ENCODE assay signal across 20 mouse cellular contexts in genomic region chr3:36532738-36533137, GRCm38 (mm10). TPM values are rescaled to one million over a fixed set of nuclear protein-coding genes. Genes with fewer than 3 reads are reported as not detected.
DNase-seq lines count a peak whose midpoint lies in the region; ATAC-seq and TF ChIP-seq lines count a peak whose summit lies in the region.
"Had no signal": no experiment of that assay in that cellular context is flagged by ENCODE, and none has a peak within 500 bp of the region (broad histone marks: within the 10 kb centered on the region; RNA-seq: fewer than 3 reads in every experiment).

No protein-coding gene starts in this region.

- ATAC-seq in heart, embryonic 15.5 days (replicated peaks; ENCODE audit: insufficient number of reproducible peaks, insufficient read depth, low FRiP score, low read depth), result no peak
- ATAC-seq in liver, postnatal 0 days, result peak; percentile 55; the same call in 1 of the 2 replicates
- ATAC-seq in forebrain, embryonic 14.5 days, result no peak
- ATAC-seq: activated CD4-positive, CD25-positive, alpha-beta regulatory T cell, adult 4 months; forebrain, embryonic 15.5 days; midbrain, embryonic 13.5 days had no signal

- DNase-seq in heart, postnatal 4 days, result no peak
- DNase-seq in testis, postnatal 10 days (ENCODE audit: low spot score), result no peak
- DNase-seq in liver, postnatal 0 days, result no peak
- DNase-seq in forebrain, embryonic 14.5 days (ENCODE audit: low spot score), result no peak
- no peak for DNase-seq in left cerebral cortex, postnatal 25 days (ENCODE audit: low spot score in 2 of 2)
- DNase-seq: cerebellum, adult 2 months; heart, postnatal 36 days; kidney, adult 11 months; lung, postnatal 36 days; thymus, postnatal 14 days had no signal

- H3K4me3 ChIP-seq in heart, embryonic 15.5 days, result no peak overlapping the region
- peak overlapping the region; percentile 68 for H3K4me3 ChIP-seq in testis, adult 2 months (ENCODE audit: control insufficient read depth, low read depth, low read length)
- H3K4me3 ChIP-seq in liver, postnatal 0 days (ENCODE audit: low read depth, low read length), result no peak overlapping the region
- no peak overlapping the region for H3K4me3 ChIP-seq in forebrain, embryonic 14.5 days (ENCODE audit: low read depth, low read length)
- H3K4me3 ChIP-seq: midbrain, embryonic 13.5 days had no signal

- no peaks in the 10 kb centered on the region for H3K36me3 ChIP-seq in heart, embryonic 15.5 days
- no peaks in the 10 kb centered on the region for H3K36me3 ChIP-seq in testis, adult 2 months (ENCODE audit: control insufficient read depth, insufficient read depth, low read length)
- H3K36me3 ChIP-seq in liver, postnatal 0 days (replicated peaks; ENCODE audit: insufficient read depth, low read length), result no peaks in the 10 kb centered on the region
- no peaks in the 10 kb centered on the region for H3K36me3 ChIP-seq in forebrain, embryonic 14.5 days (ENCODE audit: control insufficient read depth, insufficient read depth, low read length)
- H3K36me3 ChIP-seq: embryonic facial prominence, embryonic 15.5 days; forebrain, embryonic 15.5 days; midbrain, embryonic 13.5 days had no signal

- 0 out of 2 replicates have a peak overlapping the region, but pooled peaks have one; percentile 24 for H3K27ac ChIP-seq in heart, embryonic 15.5 days
- 0 out of 2 replicates have a peak overlapping the region, but pooled peaks have one; percentile 39 for H3K27ac ChIP-seq in testis, adult 2 months (ENCODE audit: control insufficient read depth, insufficient read depth, low read depth, low read length)
- 0 out of 2 replicates have a peak overlapping the region, but pooled peaks have one; percentile 44 for H3K27ac ChIP-seq in liver, postnatal 0 days (ENCODE audit: low read depth)
- H3K27ac ChIP-seq in forebrain, embryonic 14.5 days (ENCODE audit: low read depth, low read length), result no peak overlapping the region
- H3K27ac ChIP-seq: embryonic facial prominence, embryonic 15.5 days; forebrain, embryonic 15.5 days; midbrain, embryonic 13.5 days had no signal

- H3K4me1 ChIP-seq in heart, embryonic 15.5 days (replicated peaks), result peaks cover 26% of the 10 kb centered on the region
- peaks cover 7% of the 10 kb centered on the region for H3K4me1 ChIP-seq in testis, adult 2 months (ENCODE audit: control insufficient read depth, insufficient read depth, low read length)
- peaks cover 8% of the 10 kb centered on the region for H3K4me1 ChIP-seq in liver, postnatal 0 days (ENCODE audit: insufficient read depth)
- H3K4me1 ChIP-seq in forebrain, embryonic 14.5 days (ENCODE audit: control insufficient read depth, insufficient read depth, low read length), result peaks cover 10% of the 10 kb centered on the region; the same call in 1 of the 2 replicates
- H3K4me1 ChIP-seq: embryonic facial prominence, embryonic 15.5 days had no signal

- TF ChIP-seq EP300 in liver, postnatal 0 days (IDR thresholded peaks at IDR 0.05; ENCODE audit: low read depth), result no peak

- H3K4me2 ChIP-seq in heart, embryonic 15.5 days, result peak overlapping the region; percentile 67; the same call in 1 of the 2 replicates
- peak overlapping the region; percentile 68; the same call in 1 of the 2 replicates for H3K4me2 ChIP-seq in liver, postnatal 0 days (ENCODE audit: low read depth, low read length)
- H3K4me2 ChIP-seq in forebrain, embryonic 14.5 days (ENCODE audit: low read length), result no peak overlapping the region

- TF ChIP-seq CTCF in testis, adult 2 months (IDR thresholded peaks at IDR 0.05; ENCODE audit: control insufficient read depth, insufficient read depth, insufficient replicate concordance, low read depth, low read length), result no peak
- no peak for TF ChIP-seq CTCF in liver, postnatal 0 days (IDR thresholded peaks at IDR 0.05; ENCODE audit: low read depth)

- intact Hi-C loops in left cerebral cortex, postnatal 25 days (cut with DNase I), result loop anchor here (10.0 kb wide), 1 partner anchor 202 kb away; no protein-coding TSS in a partner anchor

- TF ChIP-seq POLR2A in testis, adult 2 months (IDR thresholded peaks at IDR 0.05; ENCODE audit: control insufficient read depth, low read depth, low read length), result no peak

- WGBS in heart, embryonic 15.5 days, result 56% methylated on average over 7 of the region's 7 CpGs
- WGBS in liver, postnatal 0 days (ENCODE audit: insufficient replicate concordance), result 32% methylated on average over 7 of the region's 7 CpGs
- WGBS in forebrain, embryonic 14.5 days, result 41% methylated on average over 7 of the region's 7 CpGs

- H3K9ac ChIP-seq in heart, embryonic 15.5 days, result no peak overlapping the region
- H3K9ac ChIP-seq in liver, postnatal 0 days (replicated peaks), result no peak overlapping the region
- no peak overlapping the region for H3K9ac ChIP-seq in forebrain, embryonic 14.5 days (ENCODE audit: low read length)
- H3K9ac ChIP-seq: embryonic facial prominence, embryonic 15.5 days; forebrain, embryonic 15.5 days; midbrain, embryonic 13.5 days had no signal

- no peaks in the 10 kb centered on the region for H3K9me3 ChIP-seq in heart, embryonic 15.5 days (replicated peaks)
- no peaks in the 10 kb centered on the region for H3K9me3 ChIP-seq in liver, postnatal 0 days (ENCODE audit: low read length)
- no peaks in the 10 kb centered on the region for H3K9me3 ChIP-seq in forebrain, embryonic 14.5 days (replicated peaks; ENCODE audit: control insufficient read depth, low read length)
- H3K9me3 ChIP-seq: embryonic facial prominence, embryonic 15.5 days; forebrain, embryonic 15.5 days; midbrain, embryonic 13.5 days had no signal

- no peaks in the 10 kb centered on the region for H3K27me3 ChIP-seq in heart, embryonic 15.5 days
- H3K27me3 ChIP-seq in testis, adult 2 months (ENCODE audit: control insufficient read depth, insufficient read depth, low read length), result no peaks in the 10 kb centered on the region
- no peaks in the 10 kb centered on the region for H3K27me3 ChIP-seq in liver, postnatal 0 days (ENCODE audit: insufficient read depth, low read length)
- no peaks in the 10 kb centered on the region for H3K27me3 ChIP-seq in forebrain, embryonic 14.5 days (replicated peaks; ENCODE audit: control insufficient read depth, insufficient read depth, low read length)
- H3K27me3 ChIP-seq: forebrain, embryonic 15.5 days had no signal

RNA-seq across cellular contexts. Expression of gene Gm11549, which starts 11.1 kb away (rescaled TPM):
- polyA plus RNA-seq in heart, embryonic 15.5 days (2015; fragmentation: Nextera tagmentation; extraction: Ambion mirVana), result 0.46 and 0.60 TPM in 2 replicates
- under 1 TPM; 0.09 to 0.12 TPM for total RNA-seq in heart, postnatal 4 days (2021)
- polyA plus RNA-seq in testis, adult 2 months (2012; rRNA removed), result 0.08 and 0.19 TPM in 2 replicates
- not detected in 2 replicates for polyA plus RNA-seq in liver, postnatal 0 days (2015; fragmentation: Nextera tagmentation; extraction: Ambion mirVana)
- polyA plus RNA-seq in forebrain, embryonic 14.5 days (2014; fragmentation: Nextera tagmentation; extraction: Ambion mirVana), result 0.10 and 0.37 TPM in 2 replicates
- 10 to 100 TPM; 34.3 to 41.5 TPM for total RNA-seq in left cerebral cortex, postnatal 25 days (2021)
- total RNA-seq: gastrocnemius, adult 8-10 months; heart, postnatal 36 days had no signal
- polyA plus RNA-seq: activated CD4-positive, CD25-positive, alpha-beta regulatory T cell, adult 4 months; CD4-positive, CD25-positive, alpha-beta regulatory T cell, adult 4 months had no signal

RNA-seq across cellular contexts. Expression of gene Exosc9, which starts 19.7 kb away (rescaled TPM):
- 40.5 and 52.4 TPM in 2 replicates for polyA plus RNA-seq in heart, embryonic 15.5 days (2015; fragmentation: Nextera tagmentation; extraction: Ambion mirVana)
- 10 to 100 TPM; 29.8 to 32.0 TPM for total RNA-seq in heart, postnatal 4 days (2021)
- 12.0 and 21.9 TPM in 2 replicates for polyA plus RNA-seq in testis, adult 2 months (2012; rRNA removed)
- polyA plus RNA-seq in liver, postnatal 0 days (2015; fragmentation: Nextera tagmentation; extraction: Ambion mirVana), result 22.9 and 24.8 TPM in 2 replicates
- 92.1 and 93.0 TPM in 2 replicates for polyA plus RNA-seq in forebrain, embryonic 14.5 days (2014; fragmentation: Nextera tagmentation; extraction: Ambion mirVana)
- 10 to 100 TPM; 38.7 to 44.6 TPM for total RNA-seq in left cerebral cortex, postnatal 25 days (2021)

RNA-seq across cellular contexts. Expression of gene Ccna2, which starts 39.2 kb away (rescaled TPM):
- polyA plus RNA-seq in heart, embryonic 15.5 days (2015; fragmentation: Nextera tagmentation; extraction: Ambion mirVana), result 160 and 174 TPM in 2 replicates
- total RNA-seq in heart, postnatal 4 days (2021), result 100 to 1,000 TPM in 1 of 2 experiments, 10 to 100 TPM in 1; 95.4 to 106 TPM
- polyA plus RNA-seq in testis, adult 2 months (2012; rRNA removed), result 5.0 and 5.2 TPM in 2 replicates
- polyA plus RNA-seq in liver, postnatal 0 days (2015; fragmentation: Nextera tagmentation; extraction: Ambion mirVana), result 93.0 and 96.3 TPM in 2 replicates
- 116 and 143 TPM in 2 replicates for polyA plus RNA-seq in forebrain, embryonic 14.5 days (2014; fragmentation: Nextera tagmentation; extraction: Ambion mirVana)
- total RNA-seq in left cerebral cortex, postnatal 25 days (2021), result 1 to 10 TPM; 1.4 to 1.7 TPM

RNA-seq across cellular contexts. Expression of gene 1810062G17Rik, which starts 57.0 kb away (rescaled TPM):
- polyA plus RNA-seq in heart, embryonic 15.5 days (2015; fragmentation: Nextera tagmentation; extraction: Ambion mirVana), result 0.92 and 1.6 TPM in 2 replicates
- total RNA-seq in heart, postnatal 4 days (2021), result under 1 TPM; 0.50 to 0.91 TPM
- 0.40 and 0.78 TPM in 2 replicates for polyA plus RNA-seq in testis, adult 2 months (2012; rRNA removed)
- polyA plus RNA-seq in liver, postnatal 0 days (2015; fragmentation: Nextera tagmentation; extraction: Ambion mirVana), result 1.6 and 1.9 TPM in 2 replicates
- 0.25 TPM in 1 of 2 replicates, not detected in the other for polyA plus RNA-seq in forebrain, embryonic 14.5 days (2014; fragmentation: Nextera tagmentation; extraction: Ambion mirVana)
- total RNA-seq in left cerebral cortex, postnatal 25 days (2021), result not detected
- total RNA-seq: gastrocnemius, adult 8-10 months; layer of hippocampus, adult 18-20 months; left cerebral cortex, adult 2 months had no signal
- polyA plus RNA-seq: forebrain, embryonic 15.5 days had no signal

RNA-seq across cellular contexts. Expression of gene Anxa5, which starts 57.0 kb away (rescaled TPM):
- 359 and 472 TPM in 2 replicates for polyA plus RNA-seq in heart, embryonic 15.5 days (2015; fragmentation: Nextera tagmentation; extraction: Ambion mirVana)
- total RNA-seq in heart, postnatal 4 days (2021), result 100 to 1,000 TPM; 250 to 254 TPM
- 20.1 and 35.3 TPM in 2 replicates for polyA plus RNA-seq in testis, adult 2 months (2012; rRNA removed)
- 54.1 and 59.1 TPM in 2 replicates for polyA plus RNA-seq in liver, postnatal 0 days (2015; fragmentation: Nextera tagmentation; extraction: Ambion mirVana)
- polyA plus RNA-seq in forebrain, embryonic 14.5 days (2014; fragmentation: Nextera tagmentation; extraction: Ambion mirVana), result 62.7 and 65.8 TPM in 2 replicates
- total RNA-seq in left cerebral cortex, postnatal 25 days (2021), result 10 to 100 TPM; 59.6 to 78.3 TPM

Comparison
In these comparisons a context has a peak if more than half of its experiments do, and no peak if none do; other contexts are left out.
1. RNA of gene Ccna2, which starts 39.2 kb away (polyA plus RNA-seq): 160 to 174 TPM in heart, embryonic 15.5 days, 116 to 143 TPM in forebrain, embryonic 14.5 days and 93.0 to 96.3 TPM in liver, postnatal 0 days; 5.0 to 5.2 TPM in testis, adult 2 months; every median in the first group is over 10 times any median in the second.